Mouse (Mus musculus) CH12.LX (cell line): ENCODE measurements around the gene 1700028P14Rik. TPM values are rescaled to one million over a fixed set of nuclear protein-coding genes. Genes with fewer than 3 reads are reported as not detected.

ENCODE experiments used
- DNase-seq: peaks from one replicate; pipeline ENCODE4 v3.0.0-alpha.2; 2013; ENCODE audit errors: extremely low read depth
- H3K27ac ChIP-seq: 2 replicates; pipeline ENCODE4 v1.5.1; 2012; ENCODE audit warnings: low read depth, mild to moderate bottlenecking, control low read depth, moderate library complexity; ENCODE audit not compliant: insufficient read depth
- H3K27me3 ChIP-seq: replicated peaks from 2 replicates; pipeline ENCODE3; 2012; ENCODE audit warnings: inconsistent platforms
- H3K36me3 ChIP-seq, 2 experiments: replicated peaks in 1 of 2; 2 replicates each; pipeline versions ENCODE3 to v1.6.1; 2012; ENCODE audit warnings: inconsistent platforms in 1 of 2, low read length in 1 of 2, mild to moderate bottlenecking in 1 of 2, mixed read lengths in 1 of 2, moderate library complexity in 1 of 2; ENCODE audit not compliant: control insufficient read depth in 1 of 2, insufficient read depth in 1 of 2
- H3K4me1 ChIP-seq, 2 experiments: 2 replicates each; pipeline ENCODE4 v1.6.1; 2012; ENCODE audit warnings: inconsistent platforms in 1 of 2, moderate library complexity in 1 of 2; ENCODE audit not compliant: insufficient read depth in 2 of 2, control insufficient read depth in 1 of 2
- H3K4me2 ChIP-seq: 2 replicates; pipeline ENCODE4 v1.6.1; 2012; ENCODE audit warnings: low read depth, mild to moderate bottlenecking, control low read depth; ENCODE audit not compliant: poor library complexity, insufficient read depth, severe bottlenecking
- H3K4me3 ChIP-seq, 3 experiments: fragments of 150-350 bp in 1 of 3; sonication (generic) in 1 of 3; replicated peaks in 1 of 3; 2 replicates each; pipeline versions ENCODE3 to v1.5.1; 2011 to 2012; ENCODE audit warnings: low read depth in 2 of 3, low read length in 2 of 3, mild to moderate bottlenecking in 2 of 3, moderate library complexity in 2 of 3, control low read depth in 1 of 3, improper control_type of control experiment in 1 of 3, inconsistent platforms in 1 of 3, mixed read lengths in 1 of 3; ENCODE audit not compliant: poor library complexity in 1 of 3
- H3K79me2 ChIP-seq: replicated peaks from 2 replicates; pipeline ENCODE4 v1.6.1; 2012; ENCODE audit warnings: mild to moderate bottlenecking, moderate library complexity; ENCODE audit not compliant: control insufficient read depth, poor library complexity, insufficient read depth, severe bottlenecking; ENCODE audit errors: extremely low read depth
- H3K9ac ChIP-seq: 2 replicates; pipeline ENCODE4 v1.6.1; 2012; ENCODE audit warnings: low read depth, mild to moderate bottlenecking, control low read depth, moderate library complexity; ENCODE audit not compliant: insufficient read depth
- H3K9me3 ChIP-seq: replicated peaks from 2 replicates; pipeline ENCODE3; 2012; ENCODE audit warnings: low read length, inconsistent platforms, mixed read lengths
- CTCF ChIP-seq, 2 experiments: IDR thresholded peaks in 1 of 2; conservative IDR thresholded peaks in 1 of 2; 2 replicates each; pipeline ENCODE4 v1.5.1; 2011 to 2012; ENCODE audit warnings: low read depth in 2 of 2, low read length in 2 of 2, improper control_type of control experiment in 1 of 2, inconsistent platforms in 1 of 2, mild to moderate bottlenecking in 1 of 2, moderate library complexity in 1 of 2
- EP300 ChIP-seq: IDR thresholded peaks from 2 replicates; pipeline ENCODE4 v1.6.1; 2011; ENCODE audit warnings: low read length, improper control_type of control experiment
- ETS1 ChIP-seq: conservative IDR thresholded peaks from 2 replicates; pipeline ENCODE4 v1.6.1; 2012; ENCODE audit warnings: low read depth, mild to moderate bottlenecking, inconsistent platforms, low read length, improper control_type of control experiment, moderate library complexity
- IRF4 ChIP-seq: IDR thresholded peaks from 2 replicates; pipeline ENCODE4 v1.6.1; 2014; ENCODE audit warnings: low read depth, mild to moderate bottlenecking, inconsistent platforms, low read length, improper control_type of control experiment
- MAFK ChIP-seq: IDR thresholded peaks from 2 replicates; pipeline ENCODE4 v1.6.1; 2011; ENCODE audit warnings: low read length, improper control_type of control experiment; ENCODE audit not compliant: insufficient replicate concordance
- MAX ChIP-seq: IDR thresholded peaks from 2 replicates; pipeline ENCODE4 v1.6.1; 2011; ENCODE audit warnings: low read length, improper control_type of control experiment
- MAZ ChIP-seq: IDR thresholded peaks from 2 replicates; pipeline ENCODE4 v1.6.1; 2012; ENCODE audit warnings: low read depth, mild to moderate bottlenecking, inconsistent platforms, low read length, improper control_type of control experiment, moderate library complexity
- MEF2A ChIP-seq: IDR thresholded peaks from 2 replicates; pipeline ENCODE4 v1.6.1; 2014; ENCODE audit warnings: low read depth, mild to moderate bottlenecking, inconsistent platforms, low read length, improper control_type of control experiment, borderline replicate concordance
- MYC ChIP-seq: IDR thresholded peaks from 2 replicates; pipeline ENCODE4 v1.6.1; 2011; ENCODE audit warnings: low read depth, mild to moderate bottlenecking, improper control_type of control experiment, low read length
- NRF1 ChIP-seq: IDR thresholded peaks from 2 replicates; pipeline ENCODE4 v1.6.1; 2014; ENCODE audit warnings: low read depth, mild to moderate bottlenecking, inconsistent platforms, low read length, improper control_type of control experiment, moderate library complexity
- POLR2A ChIP-seq: IDR thresholded peaks from 2 replicates; pipeline ENCODE4 v1.6.1; 2011; ENCODE audit warnings: low read depth, mild to moderate bottlenecking, improper control_type of control experiment, low read length
- POLR2AphosphoS2 ChIP-seq: IDR thresholded peaks from 2 replicates; pipeline ENCODE4 v1.6.1; 2011; ENCODE audit warnings: low read depth, low read length, improper control_type of control experiment
- RAD21 ChIP-seq: IDR thresholded peaks from 2 replicates; pipeline ENCODE4 v1.6.1; 2011; ENCODE audit warnings: low read depth, mild to moderate bottlenecking, low read length, improper control_type of control experiment, moderate library complexity
- RCOR1 ChIP-seq: conservative IDR thresholded peaks from 2 replicates; pipeline ENCODE4 v1.6.1; 2012; ENCODE audit warnings: low read depth, mild to moderate bottlenecking, inconsistent platforms, low read length, improper control_type of control experiment
- SIN3A ChIP-seq: IDR thresholded peaks from 2 replicates; pipeline ENCODE4 v1.6.1; 2012; ENCODE audit warnings: low read length, improper control_type of control experiment, inconsistent platforms
- SMC3 ChIP-seq: IDR thresholded peaks from 2 replicates; pipeline ENCODE4 v1.6.1; 2011; ENCODE audit warnings: low read depth, low read length, improper control_type of control experiment
- TCF12 ChIP-seq: IDR thresholded peaks from 2 replicates; pipeline ENCODE4 v1.6.1; 2014; ENCODE audit warnings: low read depth, mild to moderate bottlenecking, inconsistent platforms, low read length, improper control_type of control experiment
- UBTF ChIP-seq: IDR thresholded peaks from 2 replicates; pipeline ENCODE4 v1.6.1; 2012; ENCODE audit warnings: low read depth, mild to moderate bottlenecking, inconsistent platforms, low read length, improper control_type of control experiment, moderate library complexity
- ZC3H11A ChIP-seq: IDR thresholded peaks from 2 replicates; pipeline ENCODE4 v1.6.1; 2012; ENCODE audit warnings: low read depth, mild to moderate bottlenecking, inconsistent platforms, low read length, improper control_type of control experiment
- ZNF384 ChIP-seq: IDR thresholded peaks from 2 replicates; pipeline ENCODE4 v1.6.1; 2012; ENCODE audit warnings: low read depth, low read length, improper control_type of control experiment, inconsistent platforms
- dilution Hi-C: fragments of 300-500 bp; cut with MboI; formaldehyde crosslinking; loops from 2 replicates; pipeline ENCODE4 v1.14.3; 2020; ENCODE audit warnings: low sequenced_read_pairs; ENCODE audit not compliant: extremely low pct_unique_long_range_greater_than_20kb, extremely low pct_ligation_motif_present
- in situ Hi-C: fragments of 300-500 bp; cut with MboI; formaldehyde crosslinking; loops from 3 replicates; pipeline ENCODE4 v1.14.3; 2019; ENCODE audit warnings: low sequenced_read_pairs, low pct_ligation_motif_present, low pct_unique_long_range_greater_than_20kb, mixed read lengths
- polyA plus RNA-seq: library from polyadenylated mRNA; unstranded; fragments of >175 nt; gene quantifications from 2 replicates; pipeline ENCODE4 v1.2.1, GENCODE M21; 2012; ENCODE audit warnings: low read depth; ENCODE audit not compliant: insufficient read length
- total RNA-seq, 2 experiments: library from RNA; depleted of rRNA; stranded (reverse); fragments of 300-350 nt in 1 of 2; fragments of >200 nt in 1 of 2; gene quantifications; 2 replicates each; pipeline ENCODE4 v1.2.3; 2012 to 2014

1700028P14Rik gene
- total and polyA plus RNA-seq, 3 experiments: not detected

GRCm38 (mm10) chr19:23520629-23521028 is 132.0 kb downstream of the 1700028P14Rik start:
- peak; percentile 27 for DNase-seq
- H3K9me3 ChIP-seq: no peaks in the 10 kb centered on the region
- in situ Hi-C loops: loop anchor here (25.0 kb wide), 1 partner anchor 608 kb away; no protein-coding TSS in a partner anchor
- peak overlapping the region; percentile 77 for H3K4me2 ChIP-seq
- H3K36me3 ChIP-seq: no peaks in the 10 kb centered on the region
- H3K27ac ChIP-seq: no peak overlapping the region
- peaks cover 8 to 11% of the 10 kb centered on the region in 2 experiments for H3K4me1 ChIP-seq
- H3K4me3 ChIP-seq: no peak overlapping the region
- no peaks in the 10 kb centered on the region for H3K27me3 ChIP-seq
- no peaks in the 10 kb centered on the region for H3K79me2 ChIP-seq
- TF ChIP-seq ETS1 (peak; percentile 45), EP300 (0 out of 2 replicates have a peak, but pooled peaks have one; percentile 8), SMC3 (no peak), UBTF (no peak), MYC (no peak), MEF2A (0 out of 2 replicates have a peak, but pooled peaks have one; percentile 12), MAZ (no peak)
- dilution Hi-C loops: no loop called here
- H3K9ac ChIP-seq: no peak overlapping the region

GRCm38 (mm10) chr19:23518477-23518876 is 134.1 kb downstream of the 1700028P14Rik start:
- H3K27me3 ChIP-seq: no peaks in the 10 kb centered on the region
- no peaks in the 10 kb centered on the region for H3K79me2 ChIP-seq
- H3K27ac ChIP-seq: no peak overlapping the region
- H3K4me3 ChIP-seq: no peak overlapping the region
- dilution Hi-C loops (no loop called here), in situ Hi-C loops (loop anchor here (25.0 kb wide), 1 partner anchor 606 kb away; no protein-coding TSS in a partner anchor)
- H3K36me3 ChIP-seq: no peaks in the 10 kb centered on the region
- peaks cover 8 to 11% of the 10 kb centered on the region in 2 experiments for H3K4me1 ChIP-seq
- no peak overlapping the region for H3K9ac ChIP-seq
- no peak for DNase-seq
- H3K9me3 ChIP-seq: no peaks in the 10 kb centered on the region
- TF ChIP-seq POLR2AphosphoS2 (no peak), MAFK (no peak), ZNF384 (no peak), RAD21 (no peak), EP300 (no peak), TCF12 (no peak), RCOR1 (no peak), IRF4 (no peak)
- H3K4me2 ChIP-seq: no peak overlapping the region

GRCm38 (mm10) chr19:23511303-23511702 is 141.3 kb downstream of the 1700028P14Rik start:
- no peak overlapping the region for H3K27ac ChIP-seq
- peak; percentile 67 for DNase-seq

More at GRCm38 (mm10) chr19:23511303-23511702, 141.3 kb downstream of the 1700028P14Rik start:
- Histone ChIP-seq H3K4me3 (no peak overlapping the region), H3K9me3 (no peaks in the 10 kb centered on the region), H3K27me3 (no peaks in the 10 kb centered on the region), H3K4me1 (no peaks in the 10 kb centered on the region), H3K4me2 (no peak overlapping the region), H3K36me3 (no peaks in the 10 kb centered on the region), H3K79me2 (no peaks in the 10 kb centered on the region), H3K9ac (no peak overlapping the region)
- TF ChIP-seq CTCF (conservative IDR thresholded peaks at IDR 0.05 in 1 of 2, IDR thresholded peaks at IDR 0.05 in 1 of 2; ENCODE audit: low read depth in 2 of 2, low read length in 2 of 2) (peak; percentile 69 to 78), RAD21 (peak; percentile 79), POLR2A (no peak), POLR2AphosphoS2 (no peak), ETS1 (no peak), TCF12 (no peak), MAFK (no peak; the same call in 1 of the 2 replicates), RCOR1 (no peak), MAZ (no peak), NRF1 (no peak), SMC3 (peak; percentile 84), SIN3A (no peak), ZC3H11A (peak; percentile 29; the same call in 1 of the 2 replicates), MAX (no peak)
- dilution Hi-C loops: no loop called here
- in situ Hi-C loops: loop anchor here (5.0 to 25.0 kb wide), 2 partner anchors 149 to 599 kb away; no protein-coding TSS in a partner anchor
